8 mouse cellular contexts compared by ENCODE assay signal in genomic region chr13:32297398-32297797, GRCm38 (mm10). TPM values are rescaled to one million over a fixed set of nuclear protein-coding genes. Genes with fewer than 3 reads are reported as not detected.
A peak's percentile ranks its signal among the peaks of the same experiment; 100 is the strongest.
DNase-seq lines count a peak whose midpoint lies in the region; ATAC-seq lines count a peak whose summit lies in the region.

No protein-coding gene starts in this region.

- no peaks in the 10 kb centered on the region for H3K4me1 ChIP-seq in forebrain, embryonic 11.5 days (replicated peaks; ENCODE audit: control insufficient read depth, insufficient read depth, low read length)
- H3K4me1 ChIP-seq in forebrain, embryonic 10.5 days = peaks cover 11% of the 10 kb centered on the region; the same call in 1 of the 2 replicates

- no peak overlapping the region for H3K4me3 ChIP-seq in forebrain, embryonic 11.5 days (ENCODE audit: low read depth, low read length)
- no peak overlapping the region for H3K4me3 ChIP-seq in forebrain, embryonic 10.5 days

- no peak overlapping the region for H3K27ac ChIP-seq in forebrain, embryonic 11.5 days (ENCODE audit: low read depth, low read length)
- no peak overlapping the region for H3K27ac ChIP-seq in forebrain, embryonic 10.5 days

- peak; percentile 76 for ATAC-seq in forebrain, embryonic 11.5 days (replicated peaks; ENCODE audit: low FRiP score)

- DNase-seq in forebrain, embryonic 11.5 days (ENCODE audit: low spot score) = peak; percentile 54
- no peak for DNase-seq in forebrain, embryonic 10.5 days (ENCODE audit: extremely low spot score, low spot score)
- DNase-seq in CD4-positive helper T cell, adult 2 months (ENCODE audit: low read depth, low spot score) = peak; percentile 11
- peak; percentile 22 for DNase-seq in c-Kit-positive CD71-negative TER-119-negative erythroid progenitor cells, embryonic 14.5 days (ENCODE audit: low read depth)
- peak; percentile 38 for DNase-seq in heart, adult 8-10 months (ENCODE audit: low spot score)
- DNase-seq in kidney, postnatal 14 days = peak; percentile 69
- peak; percentile 31 for DNase-seq in lung, postnatal 25 days (ENCODE audit: low spot score)
- peak; percentile 13 for DNase-seq in right cerebral cortex, postnatal 25 days

- no peaks in the 10 kb centered on the region for H3K9me3 ChIP-seq in forebrain, embryonic 11.5 days (ENCODE audit: control insufficient read depth, low read length)
- H3K9me3 ChIP-seq in forebrain, embryonic 10.5 days = no peaks in the 10 kb centered on the region

- H3K27me3 ChIP-seq in forebrain, embryonic 11.5 days (ENCODE audit: control insufficient read depth, insufficient read depth, low read length) = no peaks in the 10 kb centered on the region
- no peaks in the 10 kb centered on the region for H3K27me3 ChIP-seq in forebrain, embryonic 10.5 days (ENCODE audit: poor library complexity, severe bottlenecking)

- no peak overlapping the region for H3K4me2 ChIP-seq in forebrain, embryonic 11.5 days (ENCODE audit: low read depth, low read length, severe bottlenecking)

- WGBS in forebrain, embryonic 11.5 days = 60% methylated on average over 5 of the region's 5 CpGs
- 54% methylated on average over 5 of the region's 5 CpGs for WGBS in forebrain, embryonic 10.5 days

- H3K36me3 ChIP-seq in forebrain, embryonic 11.5 days (ENCODE audit: control insufficient read depth, insufficient read depth, low read length) = no peaks in the 10 kb centered on the region
- no peaks in the 10 kb centered on the region for H3K36me3 ChIP-seq in forebrain, embryonic 10.5 days (replicated peaks)

- no peak overlapping the region for H3K9ac ChIP-seq in forebrain, embryonic 11.5 days (ENCODE audit: low read length)

RNA-seq across cellular contexts. Expression of gene Gmds, which starts 41.1 kb away (rescaled TPM):
- polyA plus RNA-seq in forebrain, embryonic 11.5 days (2014; fragmentation: Nextera tagmentation; extraction: Ambion mirVana) = 30.9 and 31.5 TPM in 2 replicates
- 28.4 and 28.6 TPM in 2 replicates for polyA plus RNA-seq in forebrain, embryonic 10.5 days (2016; fragmentation: Nextera tagmentation; extraction: Ambion mirVana)
- 1 to 10 TPM; 6.5 to 7.7 (median 7.1) TPM for total RNA-seq in heart, adult 8-10 months (2022)
